Mouse (Mus musculus) cerebellum, postnatal 4 days (tissue): ENCODE data around the gene Mpzl3.

Experiments used
- DNase-seq, 2 experiments: peaks; one replicate each; pipeline ENCODE4 v3.0.0; 2022; ENCODE audit warnings: low spot score in 2 of 2, mixed read lengths in 1 of 2

Gene Mpzl3

DNA sequence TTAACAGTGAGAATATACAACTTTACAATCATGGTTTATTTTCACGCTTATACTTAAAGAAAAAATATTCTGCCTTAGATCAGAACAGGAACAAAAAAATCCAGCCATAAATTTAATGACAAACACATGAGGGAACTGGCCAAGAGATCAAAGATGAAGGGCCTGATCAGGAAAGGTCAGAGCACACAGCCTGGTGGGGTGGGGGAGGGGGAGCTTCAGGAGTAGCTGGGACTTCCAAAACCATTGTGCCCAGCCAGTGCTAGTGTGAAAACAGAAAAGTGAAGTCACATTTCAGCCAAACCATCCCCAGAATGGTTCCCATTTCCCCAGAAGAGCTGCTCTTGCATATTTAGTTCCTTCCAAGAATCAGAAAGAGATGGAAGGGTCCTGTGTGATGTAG is 47.5 kb downstream of the Mpzl3 start:
- DNase-seq: no peak

- no peak for DNase-seq
These were observed 48.4 kb downstream of the Mpzl3 start for GRCm38 (mm10) chr9:45103211-45103979.

GRCm38 (mm10) chr9:45105596-45106374 is 50.8 kb downstream of the Mpzl3 start:
- DNase-seq: no peak

DNA sequence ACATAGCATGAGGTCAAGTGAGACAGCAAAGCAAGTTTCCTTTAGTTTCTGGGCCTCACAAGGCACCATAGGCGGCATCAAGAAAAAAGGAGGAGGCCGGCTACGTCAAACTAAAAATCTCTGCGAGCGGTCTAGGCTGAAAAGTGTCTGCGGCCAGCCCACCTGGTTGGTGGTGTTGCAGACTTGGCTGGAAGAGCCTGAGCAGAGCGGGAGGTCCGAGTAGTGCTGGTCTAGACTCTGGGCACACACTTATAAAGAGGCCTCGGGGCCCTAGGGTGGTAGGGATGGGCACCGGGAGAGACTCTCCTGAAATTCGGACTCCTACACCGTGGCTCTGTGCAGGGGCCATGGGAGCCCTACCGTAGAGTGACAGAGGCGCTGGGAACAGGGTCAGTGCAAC is 60.7 kb downstream of the Mpzl3 start:
- peak in 1 of 2 experiments; percentile 55 for DNase-seq

DNA sequence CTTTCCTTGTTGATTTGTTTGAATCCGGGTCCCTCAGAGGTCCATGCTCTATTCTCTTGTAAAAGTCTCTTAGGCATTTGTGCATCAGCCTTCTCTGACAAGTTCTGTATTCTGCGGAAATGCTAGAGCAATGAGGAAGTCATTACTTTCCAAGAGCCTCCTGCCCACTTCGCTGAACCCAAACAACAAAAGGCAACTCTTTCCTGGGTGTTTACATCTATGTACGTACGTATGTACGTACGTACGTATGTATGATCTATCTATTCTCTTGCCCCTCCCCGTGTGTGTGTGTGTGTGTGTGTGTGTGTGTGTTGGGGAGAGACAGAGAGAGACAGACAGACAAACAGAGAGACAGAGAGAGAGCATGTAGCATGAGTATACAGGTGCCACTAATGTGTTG is 61.8 kb downstream of the Mpzl3 start:
- no peak for DNase-seq

DNA sequence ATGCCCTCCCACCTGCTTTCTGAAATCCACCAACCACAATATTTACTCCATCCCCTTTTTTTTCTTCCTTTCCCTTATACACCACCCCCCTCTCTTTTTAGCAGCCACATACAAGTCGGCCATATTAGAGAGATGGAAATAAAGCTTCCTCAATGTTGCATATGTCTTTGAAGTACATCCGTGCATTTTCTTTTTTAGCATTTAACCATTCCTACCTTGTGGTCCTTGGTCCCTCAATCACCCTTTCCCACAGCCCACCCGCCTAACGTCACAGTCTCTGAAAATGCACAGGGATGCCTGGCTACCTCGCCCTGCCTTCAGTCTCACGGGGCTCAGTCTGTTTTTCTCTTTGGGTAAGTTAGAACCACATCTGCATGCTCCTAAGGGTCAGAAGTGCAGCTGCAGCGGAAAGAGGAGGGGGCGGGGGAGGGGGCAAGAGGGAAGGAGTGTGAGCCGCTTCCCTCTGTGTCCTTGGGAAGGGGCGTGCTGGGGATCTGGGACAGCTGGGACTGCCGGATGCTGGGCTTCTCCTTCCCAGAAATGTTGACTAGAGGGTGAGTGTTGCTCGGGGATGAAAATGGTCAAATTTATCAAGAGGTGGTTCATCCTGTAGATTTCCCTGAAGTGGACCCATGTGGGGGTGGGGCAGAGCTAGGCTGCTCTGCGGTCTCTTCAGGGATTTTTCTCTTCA is 62.9 kb downstream of the Mpzl3 start, which contains the start of gene Scn2b:
Gene Scn2b, plus strand, starts transcription at position 42 of the 691 bp plus-strand sequence.
- DNase-seq: no peak

- no peak for DNase-seq
These were observed 63.6 kb downstream of the Mpzl3 start for GRCm38 (mm10) chr9:45118552-45118951.

- no peak for DNase-seq
These were observed 64.4 kb downstream of the Mpzl3 start for GRCm38 (mm10) chr9:45119316-45119953.

DNA sequence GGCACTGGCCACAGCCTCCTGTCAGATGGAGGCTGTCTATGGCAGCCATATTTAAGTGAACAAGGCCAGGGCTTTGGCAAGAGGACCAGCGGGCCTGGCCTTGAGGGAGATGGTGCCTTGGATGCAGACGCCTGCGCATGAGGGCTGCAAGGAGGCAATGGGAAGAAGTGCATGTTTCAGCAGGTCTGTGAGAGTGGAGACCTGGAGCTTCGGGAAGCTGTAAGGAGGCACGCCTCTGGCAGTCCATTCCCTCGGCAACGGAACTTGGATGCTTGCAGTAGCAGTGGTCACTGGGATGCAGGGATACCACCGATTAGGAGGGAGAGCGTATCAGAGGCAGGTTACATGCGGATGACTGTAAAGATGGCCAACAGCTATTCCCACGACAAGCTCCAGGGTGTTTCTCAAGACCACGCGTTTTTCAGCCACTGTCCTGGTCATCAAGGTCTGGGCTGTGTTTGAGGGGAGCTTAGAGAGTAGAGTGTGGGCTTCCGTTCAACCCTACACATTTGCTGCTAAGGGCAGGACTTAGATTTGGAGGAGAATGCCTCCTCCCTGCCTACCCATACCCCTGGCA is 65.1 kb downstream of the Mpzl3 start:
- DNase-seq: no peak

GRCm38 (mm10) chr9:45120567-45120966 is 65.6 kb downstream of the Mpzl3 start:
- DNase-seq: no peak

DNA sequence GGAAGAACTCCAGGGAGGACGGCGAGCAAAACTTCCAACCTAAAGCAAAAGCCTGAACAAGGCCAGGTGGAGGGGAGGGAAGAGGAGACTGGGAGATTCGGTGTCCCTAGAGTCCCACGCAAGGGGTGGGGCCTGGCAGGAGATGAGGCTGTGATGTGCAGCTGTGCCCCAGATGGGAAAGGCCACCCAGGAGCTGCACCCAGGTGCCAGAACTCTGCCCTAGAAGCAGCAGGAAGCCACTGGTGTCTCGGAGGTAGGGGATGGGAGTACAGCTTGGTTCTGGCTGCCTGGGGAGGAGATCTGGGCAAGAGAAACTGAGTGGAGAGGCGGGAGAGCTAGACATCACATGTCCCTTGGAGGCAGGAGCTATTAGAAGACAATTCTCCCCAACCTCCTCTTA is 66.0 kb downstream of the Mpzl3 start:
- DNase-seq: no peak

- peak; percentile 48 to 79 for DNase-seq
These were observed 66.8 kb downstream of the Mpzl3 start for GRCm38 (mm10) chr9:45121769-45122168.

DNA sequence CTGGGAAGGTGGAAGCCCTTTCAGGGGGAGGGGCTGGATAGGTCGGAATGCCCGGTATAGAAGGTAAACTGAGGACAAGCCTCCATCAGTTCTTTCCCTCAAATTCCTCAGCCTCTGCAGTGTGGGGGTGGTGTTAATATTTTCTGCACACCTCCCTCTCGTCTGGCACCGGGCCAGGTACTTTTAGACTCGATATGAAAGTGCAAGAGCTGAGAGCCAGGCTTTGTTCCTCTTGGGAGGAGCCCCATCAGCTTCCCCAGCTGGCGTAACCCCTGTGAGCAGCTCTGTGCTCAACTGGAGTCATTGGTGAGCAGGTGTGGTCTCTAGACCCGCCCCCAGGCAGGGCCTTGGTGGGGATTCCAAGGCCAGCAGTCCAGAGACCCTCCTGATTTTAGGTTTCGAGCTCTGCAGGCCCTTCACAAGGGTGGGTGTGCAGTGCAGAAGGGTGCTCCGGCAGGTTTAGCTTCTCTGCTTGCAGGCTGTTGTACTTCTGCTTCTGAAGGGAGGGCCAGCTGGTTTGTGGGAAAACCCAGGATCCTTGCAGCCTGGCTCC is 67.3 kb downstream of the Mpzl3 start:
- no peak for DNase-seq

DNA sequence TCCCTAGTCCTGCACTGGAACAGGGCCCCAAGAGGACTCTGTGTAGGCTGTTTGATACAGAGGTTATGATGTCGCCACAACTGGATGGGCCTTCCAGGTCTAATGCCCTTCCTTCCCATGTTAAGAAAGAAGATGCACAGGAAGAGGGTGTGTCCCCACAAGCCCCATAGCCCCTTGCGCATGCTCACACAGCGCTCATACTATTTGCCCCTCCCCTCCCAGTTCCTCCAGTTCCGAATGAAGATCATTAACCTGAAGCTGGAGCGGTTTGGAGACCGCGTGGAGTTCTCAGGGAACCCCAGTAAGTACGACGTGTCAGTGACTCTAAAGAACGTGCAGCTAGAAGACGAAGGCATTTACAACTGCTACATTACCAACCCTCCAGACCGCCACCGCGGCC is 70.2 kb downstream of the Mpzl3 start:
- no peak for DNase-seq

GRCm38 (mm10) chr9:45126941-45127340 is 72.0 kb downstream of the Mpzl3 start:
- DNase-seq: no peak
